Mouse (Mus musculus): ENCODE measurements around the gene Kif26b. TPM values are rescaled to one million over a fixed set of nuclear protein-coding genes. Genes with fewer than 3 reads are reported as not detected.

Kif26b gene
- polyA plus RNA-seq, 1 experiment from 2014 or later, result 8.7 TPM

- H3K27me3 ChIP-seq (replicated peaks; ENCODE audit: control insufficient read depth, insufficient read depth, low read length), result no peaks in the 10 kb centered on the region
- peak overlapping the region; percentile 73 for H3K4me3 ChIP-seq (ENCODE audit: low read length)
- WGBS, result 1% methylated on average over 38 of the region's 38 CpGs
- peak overlapping the region; percentile 85 for H3K9ac ChIP-seq (ENCODE audit: low read depth, low read length)
- ATAC-seq, result peak; percentile 12; the same call in 1 of the 2 replicates
- H3K27ac ChIP-seq (ENCODE audit: low read depth, low read length), result peak overlapping the region; percentile 94
- H3K4me1 ChIP-seq (ENCODE audit: control insufficient read depth, insufficient read depth, low read depth, low read length), result peaks cover 7% of the 10 kb centered on the region
- H3K9me3 ChIP-seq (ENCODE audit: control insufficient read depth, low read length), result no peaks in the 10 kb centered on the region
- H3K36me3 ChIP-seq (ENCODE audit: control insufficient read depth, insufficient read depth, low read length), result no peaks in the 10 kb centered on the region
- H3K4me2 ChIP-seq (ENCODE audit: low read length), result peak overlapping the region; percentile 99
Observed at GRCm38 (mm10) chr1:178529512-178530300, 781 bp downstream of the Kif26b start.

- peak; percentile 55 for ATAC-seq
- WGBS, result 0% methylated on average over 51 of the region's 62 CpGs
- peak overlapping the region; percentile 73 for H3K4me3 ChIP-seq (ENCODE audit: low read length)
Observed at GRCm38 (mm10) chr1:178530301-178531078, 1.6 kb downstream of the Kif26b start.

GRCm38 (mm10) chr1:178540247-178540646 lies 11.3 kb downstream of the Kif26b start:
- no peaks in the 10 kb centered on the region for H3K9me3 ChIP-seq (ENCODE audit: control insufficient read depth, low read length)
- no peak overlapping the region for H3K27ac ChIP-seq (ENCODE audit: low read depth, low read length)
- H3K9ac ChIP-seq (ENCODE audit: low read depth, low read length), result no peak overlapping the region
- no peak overlapping the region for H3K4me3 ChIP-seq (ENCODE audit: low read length)
- WGBS, result 68% methylated on average over 10 of the region's 10 CpGs
- no peaks in the 10 kb centered on the region for H3K36me3 ChIP-seq (ENCODE audit: control insufficient read depth, insufficient read depth, low read length)
- ATAC-seq, result no peak
- no peaks in the 10 kb centered on the region for H3K27me3 ChIP-seq (replicated peaks; ENCODE audit: control insufficient read depth, insufficient read depth, low read length)
- H3K4me1 ChIP-seq (ENCODE audit: control insufficient read depth, insufficient read depth, low read depth, low read length), result no peaks in the 10 kb centered on the region
- H3K4me2 ChIP-seq (ENCODE audit: low read length), result no peak overlapping the region

More at GRCm38 (mm10) chr1:178530301-178531078, 1.6 kb downstream of the Kif26b start:
- Histone ChIP-seq H3K9me3 (ENCODE audit: control insufficient read depth, low read length) (no peaks in the 10 kb centered on the region), H3K9ac (ENCODE audit: low read depth, low read length) (peak overlapping the region; percentile 85), H3K27me3 (replicated peaks; ENCODE audit: control insufficient read depth, insufficient read depth, low read length) (no peaks in the 10 kb centered on the region), H3K36me3 (ENCODE audit: control insufficient read depth, insufficient read depth, low read length) (no peaks in the 10 kb centered on the region), H3K4me2 (ENCODE audit: low read length) (peak overlapping the region; percentile 99), H3K27ac (ENCODE audit: low read depth, low read length) (peak overlapping the region; percentile 94), H3K4me1 (ENCODE audit: control insufficient read depth, insufficient read depth, low read depth, low read length) (peaks cover 7% of the 10 kb centered on the region)

GRCm38 (mm10) chr1:178542415-178542814 lies 13.5 kb downstream of the Kif26b start:
- Histone ChIP-seq H3K27ac (ENCODE audit: low read depth, low read length) (no peak overlapping the region), H3K9ac (ENCODE audit: low read depth, low read length) (no peak overlapping the region), H3K4me3 (ENCODE audit: low read length) (no peak overlapping the region), H3K4me1 (ENCODE audit: control insufficient read depth, insufficient read depth, low read depth, low read length) (no peaks in the 10 kb centered on the region), H3K9me3 (ENCODE audit: control insufficient read depth, low read length) (no peaks in the 10 kb centered on the region), H3K27me3 (replicated peaks; ENCODE audit: control insufficient read depth, insufficient read depth, low read length) (no peaks in the 10 kb centered on the region), H3K4me2 (ENCODE audit: low read length) (no peak overlapping the region), H3K36me3 (ENCODE audit: control insufficient read depth, insufficient read depth, low read length) (no peaks in the 10 kb centered on the region)
- no peak for ATAC-seq
- 92% methylated on average over 5 of the region's 5 CpGs for WGBS

GRCm38 (mm10) chr1:178542990-178543944 lies 14.3 kb downstream of the Kif26b start:
- Histone ChIP-seq H3K4me1 (ENCODE audit: control insufficient read depth, insufficient read depth, low read depth, low read length) (no peaks in the 10 kb centered on the region), H3K4me2 (ENCODE audit: low read length) (no peak overlapping the region), H3K9me3 (ENCODE audit: control insufficient read depth, low read length) (no peaks in the 10 kb centered on the region), H3K36me3 (ENCODE audit: control insufficient read depth, insufficient read depth, low read length) (no peaks in the 10 kb centered on the region), H3K4me3 (ENCODE audit: low read length) (no peak overlapping the region), H3K9ac (ENCODE audit: low read depth, low read length) (no peak overlapping the region), H3K27me3 (replicated peaks; ENCODE audit: control insufficient read depth, insufficient read depth, low read length) (no peaks in the 10 kb centered on the region), H3K27ac (ENCODE audit: low read depth, low read length) (no peak overlapping the region)
- no peak for ATAC-seq
- WGBS, result 86% methylated on average over 8 of the region's 8 CpGs

GRCm38 (mm10) chr1:178544585-178544984 lies 15.7 kb downstream of the Kif26b start:
- H3K27ac ChIP-seq (ENCODE audit: low read depth, low read length), result no peak overlapping the region
- no peak overlapping the region for H3K4me2 ChIP-seq (ENCODE audit: low read length)
- no peaks in the 10 kb centered on the region for H3K27me3 ChIP-seq (replicated peaks; ENCODE audit: control insufficient read depth, insufficient read depth, low read length)
- ATAC-seq, result no peak
- H3K9me3 ChIP-seq (ENCODE audit: control insufficient read depth, low read length), result no peaks in the 10 kb centered on the region
- H3K4me1 ChIP-seq (ENCODE audit: control insufficient read depth, insufficient read depth, low read depth, low read length), result no peaks in the 10 kb centered on the region
- 73% methylated on average over 3 of the region's 3 CpGs for WGBS
- no peak overlapping the region for H3K4me3 ChIP-seq (ENCODE audit: low read length)
- no peaks in the 10 kb centered on the region for H3K36me3 ChIP-seq (ENCODE audit: control insufficient read depth, insufficient read depth, low read length)
- no peak overlapping the region for H3K9ac ChIP-seq (ENCODE audit: low read depth, low read length)

- H3K27me3 ChIP-seq (replicated peaks; ENCODE audit: control insufficient read depth, insufficient read depth, low read length), result no peaks in the 10 kb centered on the region
- H3K36me3 ChIP-seq (ENCODE audit: control insufficient read depth, insufficient read depth, low read length), result no peaks in the 10 kb centered on the region
- H3K4me1 ChIP-seq (ENCODE audit: control insufficient read depth, insufficient read depth, low read depth, low read length), result no peaks in the 10 kb centered on the region; the same call in 1 of the 2 replicates
- H3K9me3 ChIP-seq (ENCODE audit: control insufficient read depth, low read length), result no peaks in the 10 kb centered on the region
- no peak overlapping the region for H3K27ac ChIP-seq (ENCODE audit: low read depth, low read length)
- H3K4me2 ChIP-seq (ENCODE audit: low read length), result no peak overlapping the region
- H3K4me3 ChIP-seq (ENCODE audit: low read length), result no peak overlapping the region
- ATAC-seq, result no peak
- 92% methylated on average over 4 of the region's 4 CpGs for WGBS
- H3K9ac ChIP-seq (ENCODE audit: low read depth, low read length), result no peak overlapping the region
Observed at GRCm38 (mm10) chr1:178549576-178549975, 20.7 kb downstream of the Kif26b start.

- no peak overlapping the region for H3K4me2 ChIP-seq (ENCODE audit: low read length)
- 91% methylated on average over 5 of the region's 5 CpGs for WGBS
- H3K9me3 ChIP-seq (ENCODE audit: control insufficient read depth, low read length), result no peaks in the 10 kb centered on the region
- H3K36me3 ChIP-seq (ENCODE audit: control insufficient read depth, insufficient read depth, low read length), result no peaks in the 10 kb centered on the region
- ATAC-seq, result no peak
- no peak overlapping the region for H3K27ac ChIP-seq (ENCODE audit: low read depth, low read length)
- no peak overlapping the region for H3K9ac ChIP-seq (ENCODE audit: low read depth, low read length)
- no peaks in the 10 kb centered on the region; the same call in 1 of the 2 replicates for H3K4me1 ChIP-seq (ENCODE audit: control insufficient read depth, insufficient read depth, low read depth, low read length)
- H3K27me3 ChIP-seq (replicated peaks; ENCODE audit: control insufficient read depth, insufficient read depth, low read length), result no peaks in the 10 kb centered on the region
- H3K4me3 ChIP-seq (ENCODE audit: low read length), result no peak overlapping the region
Observed at GRCm38 (mm10) chr1:178550477-178551047, 21.6 kb downstream of the Kif26b start.

All from hindbrain, embryonic 16.5 days (tissue).